Mouse (Mus musculus) lung, postnatal 0 days (tissue): ENCODE data around the gene Dmac2.

ENCODE experiments used
- CTCF ChIP-seq: IDR thresholded peaks from 2 replicates; pipeline ENCODE4 v1.5.1; 2016; ENCODE audit warnings: antibody characterized with exemption, mild to moderate bottlenecking
- EP300 ChIP-seq: IDR thresholded peaks from 2 replicates; pipeline ENCODE4 v1.6.1; 2016; ENCODE audit warnings: antibody characterized with exemption, mild to moderate bottlenecking, control low read depth

DNA sequence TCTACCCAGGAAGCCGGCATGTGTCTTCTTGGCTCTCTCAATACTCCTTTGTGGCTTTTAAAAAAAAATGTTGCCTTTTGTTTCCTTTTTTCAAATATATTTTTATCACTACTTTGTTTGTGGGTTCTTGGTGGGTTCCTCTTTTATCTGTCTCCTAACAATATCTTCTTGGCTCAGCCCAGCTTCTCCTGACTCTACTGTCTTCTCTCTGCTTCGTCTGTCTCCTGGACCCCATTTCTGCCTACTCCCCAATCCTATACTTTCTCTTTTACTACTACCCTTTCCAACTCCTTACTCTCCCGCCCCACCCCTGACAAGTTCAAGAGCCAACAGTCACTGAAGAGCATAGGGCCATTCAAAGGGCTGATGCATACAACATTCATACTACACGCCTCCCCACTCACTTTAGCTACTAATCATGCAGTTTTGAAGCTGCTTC, 12.6 kb upstream of the Dmac2 start:
- TF ChIP-seq CTCF, result no peak
- no peak for TF ChIP-seq EP300
